Mouse (Mus musculus): ENCODE results near the gene Apela. TPM values are rescaled to one million over a fixed set of nuclear protein-coding genes. Genes with fewer than 3 reads are reported as not detected.

Apela gene
- total RNA-seq (2021), result not detected
- long read RNA-seq, experiment 1, result 0 reads
- long read RNA-seq, experiment 2, result 0 reads

- no peak for DNase-seq (ENCODE audit: low spot score in 2 of 2)
Observed at GRCm38 (mm10) chr8:65037117-65037533, at the start of gene Apela. TSS of gene Apela (minus strand) at chr8:65037336.

GRCm38 (mm10) chr8:65085680-65086079, 48.5 kb upstream of the Apela start:
- DNase-seq (ENCODE audit: low spot score in 2 of 2), result no peak

DNA sequence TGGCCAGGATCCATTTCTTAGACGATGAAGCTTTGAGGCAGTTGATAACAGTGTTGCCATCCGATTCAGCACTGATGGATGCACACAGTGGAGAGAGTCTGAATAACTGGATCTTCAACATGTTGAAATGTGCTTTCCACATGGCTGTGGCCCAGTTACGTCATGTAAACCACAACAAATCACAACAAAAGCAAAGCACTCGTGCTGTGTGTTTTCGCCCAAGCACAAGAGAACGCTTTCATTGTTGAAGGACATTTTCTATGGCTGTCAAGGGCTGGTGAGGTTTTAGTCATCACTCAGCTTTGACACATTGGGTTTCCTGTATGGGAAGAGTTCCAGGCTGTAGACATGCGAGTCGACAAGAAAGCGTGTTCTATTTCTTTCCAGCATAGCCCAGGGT, 43.6 kb upstream of the Apela start:
- DNase-seq (ENCODE audit: low spot score in 2 of 2), result no peak

GRCm38 (mm10) chr8:65074733-65075132, 37.6 kb upstream of the Apela start, which contains the start of gene Gm10663:
TSS of gene Gm10663 (plus strand) at chr8:65075033.
- DNase-seq (ENCODE audit: low spot score in 2 of 2), result no peak

- no peak for DNase-seq (ENCODE audit: low spot score in 2 of 2)
Observed at GRCm38 (mm10) chr8:65070996-65071395, 33.9 kb upstream of the Apela start.

DNA sequence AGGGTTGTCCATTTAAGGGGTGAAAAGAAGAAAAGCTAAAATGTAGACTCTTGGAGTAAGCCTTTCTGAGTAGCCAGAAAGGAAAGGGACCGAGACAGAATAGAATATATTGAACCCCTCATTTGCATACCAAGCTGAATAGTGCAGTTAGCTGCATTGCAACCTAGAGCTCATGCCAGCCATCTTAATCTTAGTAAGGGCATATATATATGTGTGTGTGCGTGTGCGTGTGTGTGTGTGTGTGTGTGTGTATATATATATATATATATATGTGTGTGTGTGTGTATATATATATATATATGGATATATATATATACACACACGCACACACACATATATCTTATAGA, 31.3 kb upstream of the Apela start:
- DNase-seq (ENCODE audit: low spot score in 2 of 2), result no peak

GRCm38 (mm10) chr8:65067694-65068472, 30.7 kb upstream of the Apela start:
- no peak for DNase-seq (ENCODE audit: low spot score in 2 of 2)

DNA sequence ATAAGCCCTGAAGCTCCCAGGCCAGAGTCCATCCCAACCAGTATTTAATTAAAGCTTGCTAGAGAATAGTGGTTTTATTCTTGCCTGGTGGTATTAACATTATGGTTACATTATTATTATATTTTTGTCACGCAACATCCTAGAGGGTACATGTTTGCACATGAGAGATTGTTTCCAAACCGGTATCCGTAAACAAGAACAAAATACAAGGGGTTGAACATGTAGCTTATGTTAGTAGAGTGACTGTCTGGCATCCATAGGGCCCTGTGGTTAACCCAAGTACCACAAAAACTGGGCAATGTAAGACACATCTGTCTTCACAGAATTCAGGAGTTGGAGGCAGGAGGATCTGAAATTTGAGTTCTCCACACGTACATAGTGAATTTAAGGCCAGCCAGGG, 29.9 kb upstream of the Apela start:
- no peak for DNase-seq (ENCODE audit: low spot score in 2 of 2)

DNA sequence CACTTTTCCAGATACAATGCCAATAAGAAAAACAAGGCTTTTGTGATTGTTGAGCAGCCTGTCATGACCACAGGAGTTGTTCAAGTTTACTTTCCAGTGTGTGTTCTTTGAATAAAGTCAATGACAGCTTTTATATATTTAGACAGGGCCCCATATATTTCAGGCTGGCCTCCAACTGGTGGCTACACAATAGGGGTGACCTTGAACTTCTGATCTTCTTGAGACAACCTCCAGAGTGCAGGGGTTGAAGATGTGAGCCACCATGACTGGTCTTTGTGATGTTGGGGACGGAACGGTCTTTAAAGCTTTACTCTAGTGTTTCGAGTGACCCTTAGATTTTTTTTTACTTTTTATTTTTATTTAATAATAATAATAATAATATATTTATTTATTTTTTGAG, 28.5 kb upstream of the Apela start:
- no peak for DNase-seq (ENCODE audit: low spot score in 2 of 2)

DNA sequence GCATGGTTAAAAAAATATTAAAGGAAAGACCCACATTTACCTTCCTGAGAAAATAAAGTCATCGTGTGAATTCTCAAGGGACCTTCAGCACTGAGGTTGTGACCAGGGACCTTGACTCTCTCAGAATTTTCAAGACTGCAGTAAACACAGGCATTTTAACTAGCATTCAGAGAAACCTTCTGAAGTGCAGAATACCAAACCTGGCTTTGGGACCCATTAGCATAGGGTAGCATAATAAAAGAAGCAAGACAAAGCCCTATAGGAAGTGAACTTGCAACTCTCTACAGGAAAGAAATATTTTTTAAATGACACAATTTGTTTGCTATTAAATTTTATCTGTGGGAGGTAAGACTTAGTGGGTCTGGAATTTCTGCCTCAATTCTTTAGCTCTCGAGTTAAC, 26.9 kb upstream of the Apela start:
- DNase-seq (ENCODE audit: low spot score in 2 of 2), result no peak

DNA sequence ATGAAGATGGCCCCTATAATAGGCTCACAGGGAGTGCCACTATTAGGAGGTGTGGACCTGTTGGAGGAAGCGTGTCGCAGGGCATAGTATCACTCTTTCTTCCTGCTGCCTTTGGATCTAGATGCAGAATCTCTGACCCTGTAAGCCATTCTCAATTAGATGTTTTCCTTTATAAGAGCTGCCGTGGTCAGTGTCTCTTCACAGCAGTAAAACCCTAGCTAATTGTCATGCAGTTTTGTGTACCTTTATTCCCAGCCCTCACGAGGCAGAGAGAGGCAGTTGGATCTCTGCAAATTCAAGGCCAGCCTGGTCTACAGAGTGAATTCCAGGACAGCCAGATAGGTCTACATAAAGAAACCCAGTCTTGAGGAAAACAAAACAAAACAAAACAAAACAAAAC, 25.1 kb upstream of the Apela start:
- DNase-seq (ENCODE audit: low spot score in 2 of 2), result no peak

GRCm38 (mm10) chr8:65056722-65057121, 19.6 kb upstream of the Apela start:
- DNase-seq (ENCODE audit: low spot score in 2 of 2), result no peak

DNA sequence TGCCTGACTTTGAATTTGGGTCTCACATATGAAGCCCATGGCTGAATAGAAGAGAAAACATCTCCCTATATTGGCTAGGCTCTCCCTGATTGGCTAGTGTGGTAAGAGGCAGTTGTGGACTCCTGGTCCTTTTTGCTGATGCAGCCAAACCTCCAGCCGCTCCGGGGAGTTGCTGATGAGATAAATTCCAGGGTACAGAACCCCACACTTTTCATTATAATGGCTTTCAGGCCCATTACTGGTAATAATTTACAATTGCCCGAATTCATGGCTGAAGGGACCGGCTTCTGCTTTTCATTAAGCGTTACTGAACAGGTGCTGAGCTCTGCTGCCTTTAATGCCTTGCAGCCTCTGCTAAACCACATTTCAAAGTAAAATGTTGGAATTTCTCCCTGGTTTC, 16.8 kb upstream of the Apela start:
- no peak for DNase-seq (ENCODE audit: low spot score in 2 of 2)

DNA sequence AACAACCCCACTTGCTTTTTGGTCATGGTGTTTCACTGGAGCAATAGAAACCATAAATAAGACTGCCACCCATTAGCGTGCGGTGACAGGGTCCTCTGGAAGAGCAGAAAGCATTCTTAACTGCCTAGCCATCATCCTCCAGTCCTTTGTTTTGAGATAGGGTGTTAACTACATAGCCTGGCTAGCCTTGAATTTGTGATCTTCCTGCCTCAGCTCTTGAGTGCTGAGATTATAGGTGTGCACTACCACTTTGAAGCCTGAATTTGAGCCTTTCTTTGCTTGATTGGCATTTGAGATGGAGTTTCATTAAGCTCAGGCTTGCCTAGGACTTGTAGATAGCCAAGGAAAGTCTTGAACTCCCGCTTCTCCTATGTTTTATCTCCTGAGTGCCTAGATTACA, 16.4 kb upstream of the Apela start:
- no peak for DNase-seq (ENCODE audit: low spot score in 2 of 2)

DNA sequence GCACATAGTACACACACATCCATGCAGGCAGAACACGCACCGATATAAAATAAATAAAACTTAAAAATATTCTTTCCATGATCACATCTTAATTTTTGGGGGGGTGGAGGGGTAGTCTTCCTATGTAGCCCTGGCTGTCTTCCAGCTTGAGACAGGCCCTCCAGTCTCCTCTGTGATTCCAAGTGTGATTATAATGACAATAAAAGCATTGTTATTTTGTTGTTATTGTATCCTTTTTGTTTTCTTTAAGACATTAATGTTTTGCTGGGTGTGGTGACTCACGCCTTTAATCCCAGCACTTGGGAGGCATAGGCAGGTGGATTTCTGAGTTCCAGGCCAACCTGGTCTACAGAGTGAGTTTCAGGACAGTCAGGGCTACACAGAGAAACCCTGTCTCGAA, 10.7 kb upstream of the Apela start:
- no peak for DNase-seq (ENCODE audit: low spot score in 2 of 2)

DNA sequence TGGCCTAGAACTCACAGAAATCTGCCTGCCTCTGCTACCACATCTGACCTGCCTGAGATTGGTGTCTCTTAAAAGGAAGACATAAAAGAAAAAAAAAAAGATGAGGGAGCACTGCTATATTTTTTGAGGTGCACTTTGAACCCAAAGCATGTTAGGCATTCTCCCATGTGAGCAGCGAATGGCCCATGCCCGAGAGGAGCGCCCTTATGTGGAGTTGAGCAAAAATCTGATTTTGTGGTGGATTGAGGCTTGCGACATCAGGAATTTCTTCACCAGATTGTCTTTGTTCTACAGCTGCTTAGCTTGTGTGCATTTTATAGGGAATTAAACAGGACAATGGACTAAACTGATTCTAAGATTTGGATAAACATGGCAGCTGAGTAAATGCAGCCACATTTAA, 10.1 kb upstream of the Apela start:
- no peak for DNase-seq (ENCODE audit: low spot score in 2 of 2)

DNA sequence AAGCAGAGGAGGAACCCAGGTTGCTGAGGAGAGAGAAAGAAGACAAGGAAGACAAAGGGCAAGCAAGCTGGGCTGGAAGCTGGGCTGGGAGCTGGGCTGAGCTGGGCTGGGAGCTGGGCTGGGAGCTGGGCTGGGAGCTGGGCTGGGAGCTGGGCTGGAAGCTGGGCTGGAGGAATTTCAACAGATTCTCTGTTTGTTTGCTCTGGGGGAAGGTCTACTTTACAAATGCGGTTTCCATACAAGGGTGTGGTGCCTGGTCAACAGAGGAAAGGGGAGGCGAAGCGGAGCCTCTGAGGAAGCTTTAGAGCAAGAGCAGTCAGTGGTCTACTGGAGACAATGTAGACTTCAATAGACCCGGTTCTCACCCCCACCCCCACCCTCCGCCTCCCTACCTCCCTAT, 9.4 kb upstream of the Apela start:
- DNase-seq (ENCODE audit: low spot score in 2 of 2), result no peak

DNA sequence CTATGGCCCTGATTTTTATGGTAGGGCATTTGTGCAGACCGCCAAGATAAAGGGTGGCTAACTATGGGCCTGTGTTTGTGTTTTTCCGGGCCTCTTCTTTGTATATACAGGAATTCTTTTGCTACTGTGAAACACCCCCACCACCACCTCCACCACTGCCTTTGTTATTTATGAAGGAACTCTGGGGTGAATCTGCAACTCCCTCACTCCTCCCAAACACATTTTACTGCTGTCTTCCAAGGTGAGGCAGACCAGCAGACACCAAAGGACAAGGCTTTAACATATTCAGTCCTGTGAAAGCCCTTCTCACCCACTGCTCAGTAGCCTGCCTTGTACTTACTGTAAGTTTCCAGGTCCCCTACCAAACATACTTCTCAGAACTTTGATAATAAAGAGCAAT, 3.0 kb downstream of the Apela start:
- no peak for DNase-seq (ENCODE audit: low spot score in 2 of 2)

DNA sequence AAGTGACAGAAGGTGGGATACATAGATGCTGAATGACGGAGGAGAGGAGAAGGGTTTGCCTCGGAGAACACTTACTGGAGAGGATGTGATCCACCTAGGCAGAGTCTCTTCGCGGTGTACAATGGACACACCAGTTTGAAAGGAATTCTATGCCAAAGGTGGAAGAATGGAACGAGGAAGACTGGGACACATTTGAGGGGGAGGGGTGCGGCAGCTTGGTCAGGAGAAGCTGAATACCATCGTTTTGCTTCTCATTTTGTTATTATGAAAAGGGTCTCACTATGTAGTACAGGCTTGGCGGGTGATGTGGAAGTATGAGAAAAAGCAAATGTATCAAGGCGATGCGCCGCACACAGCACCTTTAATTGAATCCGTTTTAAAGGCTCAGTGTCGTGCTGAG, 4.1 kb downstream of the Apela start:
- DNase-seq (ENCODE audit: low spot score in 2 of 2), result no peak

- DNase-seq (ENCODE audit: low spot score in 2 of 2), result no peak
Observed at GRCm38 (mm10) chr8:65032107-65032506, 5.0 kb downstream of the Apela start.

DNA sequence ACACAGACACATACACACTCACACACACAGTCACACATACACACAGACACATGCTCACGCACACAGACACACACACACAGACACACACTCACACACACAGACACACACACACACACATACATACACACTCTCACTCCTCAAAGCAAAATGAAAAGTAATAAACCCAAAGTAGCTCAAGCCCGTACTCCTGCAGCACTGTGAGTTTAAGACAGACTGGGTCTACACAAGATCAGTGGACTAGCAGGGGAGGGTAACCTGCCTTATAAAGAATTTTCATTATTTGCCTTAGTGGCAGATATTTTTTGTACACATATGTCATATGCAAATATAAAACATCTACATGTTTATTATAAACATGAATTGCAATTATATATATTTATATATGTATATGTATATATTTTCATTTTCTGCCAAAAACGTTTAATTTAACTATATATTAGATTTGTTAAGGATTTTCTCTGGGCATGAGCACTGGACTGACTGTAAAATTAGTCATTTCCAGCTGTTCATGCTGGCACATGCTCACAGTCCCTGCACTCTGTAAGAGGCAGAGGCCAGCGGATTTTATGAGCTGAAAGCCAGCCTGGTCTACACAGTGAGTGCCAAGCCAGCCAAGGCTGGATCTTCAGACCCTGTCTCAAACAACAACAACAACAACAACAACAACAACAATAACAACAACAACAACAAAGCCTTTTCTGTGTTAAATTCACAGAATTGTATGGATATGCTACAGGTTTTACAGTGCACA, 6.2 kb downstream of the Apela start:
- DNase-seq (ENCODE audit: low spot score in 2 of 2), result no peak

DNA sequence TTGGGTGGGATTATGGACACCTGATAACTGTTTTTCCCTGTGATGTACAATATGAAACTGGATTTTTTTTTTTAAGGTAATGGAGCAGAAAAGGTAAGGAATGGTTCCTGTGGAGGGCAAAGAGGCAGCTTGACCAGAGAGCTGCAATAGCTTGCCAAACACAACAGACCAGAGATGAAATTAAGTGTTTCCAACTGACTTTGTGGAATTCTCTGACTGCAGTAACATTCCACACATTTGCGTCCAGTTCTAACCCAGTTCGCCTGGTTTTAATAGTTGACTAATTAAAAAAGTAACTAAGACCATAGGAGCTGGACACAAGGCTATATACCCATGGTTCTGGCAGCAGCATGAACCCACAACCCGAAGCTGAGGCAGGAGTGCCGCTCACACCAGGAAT, 7.4 kb downstream of the Apela start:
- DNase-seq (ENCODE audit: low spot score in 2 of 2), result no peak
